Mouse (Mus musculus): ENCODE results near the gene Fam78a.

Gene Fam78a

GRCm38 (mm10) chr2:32084111-32084871 lies at the start of gene Fam78a:
Fam78a (minus strand) TSS chr2:32084857.
- peak; percentile 55 for DNase-seq (ENCODE audit: low read depth, low spot score)

- no peak for DNase-seq (ENCODE audit: low read depth, low spot score)
Measured at GRCm38 (mm10) chr2:32134039-32134438, 49.4 kb upstream of the Fam78a start.

GRCm38 (mm10) chr2:32132567-32132992 lies 47.9 kb upstream of the Fam78a start:
- DNase-seq (ENCODE audit: low read depth, low spot score): no peak

GRCm38 (mm10) chr2:32131866-32132566 lies 47.4 kb upstream of the Fam78a start:
- no peak for DNase-seq (ENCODE audit: low read depth, low spot score)

- DNase-seq (ENCODE audit: low read depth, low spot score): no peak
Measured at GRCm38 (mm10) chr2:32131205-32131834, 46.7 kb upstream of the Fam78a start.

- DNase-seq (ENCODE audit: low read depth, low spot score): no peak
Measured at GRCm38 (mm10) chr2:32130435-32130834, 45.8 kb upstream of the Fam78a start.

GRCm38 (mm10) chr2:32129383-32130074 lies 44.9 kb upstream of the Fam78a start:
- no peak for DNase-seq (ENCODE audit: low read depth, low spot score)

GRCm38 (mm10) chr2:32128536-32128841 lies 43.8 kb upstream of the Fam78a start:
- DNase-seq (ENCODE audit: low read depth, low spot score): no peak

GRCm38 (mm10) chr2:32127653-32128535 lies 43.2 kb upstream of the Fam78a start:
- DNase-seq (ENCODE audit: low read depth, low spot score): no peak

GRCm38 (mm10) chr2:32121785-32122184 lies 37.1 kb upstream of the Fam78a start:
- no peak for DNase-seq (ENCODE audit: low read depth, low spot score)

GRCm38 (mm10) chr2:32121150-32121549 lies 36.5 kb upstream of the Fam78a start:
- no peak for DNase-seq (ENCODE audit: low read depth, low spot score)

- DNase-seq (ENCODE audit: low read depth, low spot score): no peak
Measured at GRCm38 (mm10) chr2:32119802-32120750, 35.4 kb upstream of the Fam78a start.

GRCm38 (mm10) chr2:32115851-32116268 lies 31.2 kb upstream of the Fam78a start:
- DNase-seq (ENCODE audit: low read depth, low spot score): no peak

GRCm38 (mm10) chr2:32112548-32112947 lies 27.9 kb upstream of the Fam78a start:
- DNase-seq (ENCODE audit: low read depth, low spot score): no peak

- no peak for DNase-seq (ENCODE audit: low read depth, low spot score)
Measured at GRCm38 (mm10) chr2:32111268-32111667, 26.6 kb upstream of the Fam78a start.

- DNase-seq (ENCODE audit: low read depth, low spot score): no peak
Measured at GRCm38 (mm10) chr2:32105930-32106329, 21.3 kb upstream of the Fam78a start.

GRCm38 (mm10) chr2:32105117-32105913 lies 20.7 kb upstream of the Fam78a start:
- no peak for DNase-seq (ENCODE audit: low read depth, low spot score)

- no peak for DNase-seq (ENCODE audit: low read depth, low spot score)
Measured at GRCm38 (mm10) chr2:32104122-32104521, 19.5 kb upstream of the Fam78a start.

- DNase-seq (ENCODE audit: low read depth, low spot score): no peak
Measured at GRCm38 (mm10) chr2:32103557-32103956, 18.9 kb upstream of the Fam78a start.

Measured in brain, embryonic 18.5 days (tissue).